Mouse (Mus musculus) liver, postnatal 0 days (tissue): Measurements from ENCODE around the gene Zfp750. TPM values are rescaled to one million over a fixed set of nuclear protein-coding genes. Genes with fewer than 3 reads are reported as not detected.
A peak's percentile ranks its signal among the peaks of the same experiment; 100 is the strongest.

Experiments used
- ATAC-seq: fragments of 200-750 bp; cut with Nextera tagmentation; 2 replicates; pipeline ENCODE4 v1.8.0; 2017; ENCODE audit warnings: mild to moderate bottlenecking, moderate library complexity
- DNase-seq: peaks from one replicate; pipeline ENCODE4 v3.0.0-alpha.2; 2016
- H3K27ac ChIP-seq: fragments of 300-500 bp; sonication (generic); 2 replicates; pipeline ENCODE4 v1.5.1; 2014; ENCODE audit warnings: antibody characterized with exemption, moderate library complexity, mild to moderate bottlenecking, low read depth
- H3K27me3 ChIP-seq: fragments of 300-500 bp; sonication (generic); 2 replicates; pipeline ENCODE4 v1.6.1; 2014; ENCODE audit warnings: low read length, control low read depth, mixed read lengths; ENCODE audit not compliant: insufficient read depth
- H3K36me3 ChIP-seq: fragments of 300-500 bp; sonication (generic); replicated peaks from 2 replicates; pipeline ENCODE4 v1.6.1; 2014; ENCODE audit warnings: mild to moderate bottlenecking, control low read depth, low read length, moderate library complexity, mixed read lengths; ENCODE audit not compliant: insufficient read depth
- H3K4me1 ChIP-seq: fragments of 300-500 bp; sonication (generic); 2 replicates; pipeline ENCODE4 v1.6.1; 2014; ENCODE audit warnings: antibody characterized with exemption, mild to moderate bottlenecking, control low read depth; ENCODE audit not compliant: insufficient read depth
- H3K4me2 ChIP-seq: fragments of 300-500 bp; sonication (generic); 2 replicates; pipeline ENCODE4 v1.6.1; 2014; ENCODE audit warnings: low read depth, mild to moderate bottlenecking, low read length, moderate library complexity, mixed read lengths
- H3K4me3 ChIP-seq: fragments of 300-500 bp; sonication (generic); 2 replicates; pipeline ENCODE4 v1.5.1; 2014; ENCODE audit warnings: low read depth, low read length
- H3K9ac ChIP-seq: fragments of 300-500 bp; sonication (generic); replicated peaks from 2 replicates; pipeline ENCODE4 v1.6.1; 2014; ENCODE audit warnings: mild to moderate bottlenecking, moderate library complexity
- H3K9me3 ChIP-seq: fragments of 300-500 bp; sonication (generic); 2 replicates; pipeline ENCODE4 v1.6.1; 2016; ENCODE audit warnings: mild to moderate bottlenecking, control low read depth, low read length, mixed read lengths
- CTCF ChIP-seq: sonication (generic); IDR thresholded peaks from 2 replicates; pipeline ENCODE4 v1.5.1; 2016; ENCODE audit warnings: antibody characterized with exemption, low read depth
- EP300 ChIP-seq: IDR thresholded peaks from 2 replicates; pipeline ENCODE4 v1.6.1; 2016; ENCODE audit warnings: antibody characterized with exemption, low read depth, mild to moderate bottlenecking
- WGBS: fragments of 180-500 bp; shearing (Covaris S2); extraction: QIAGEN DNeasy Blood & Tissue Kit; methylation state at CpG from one replicate; pipeline ENCODE4 v1.1.7; 2014; ENCODE audit not compliant: insufficient replicate concordance; 5-methylcytosine and 5-hydroxymethylcytosine counted together
- polyA plus RNA-seq: library from polyadenylated mRNA; unstranded; fragments of >200 nt; fragmentation: Nextera tagmentation; extraction: Ambion mirVana; gene quantifications from 2 replicates; pipeline ENCODE4 v1.2.1, GENCODE M21; 2015

Zfp750 gene
- polyA plus RNA-seq, 1 experiment from 2014 or later = 2.5 TPM

DNA sequence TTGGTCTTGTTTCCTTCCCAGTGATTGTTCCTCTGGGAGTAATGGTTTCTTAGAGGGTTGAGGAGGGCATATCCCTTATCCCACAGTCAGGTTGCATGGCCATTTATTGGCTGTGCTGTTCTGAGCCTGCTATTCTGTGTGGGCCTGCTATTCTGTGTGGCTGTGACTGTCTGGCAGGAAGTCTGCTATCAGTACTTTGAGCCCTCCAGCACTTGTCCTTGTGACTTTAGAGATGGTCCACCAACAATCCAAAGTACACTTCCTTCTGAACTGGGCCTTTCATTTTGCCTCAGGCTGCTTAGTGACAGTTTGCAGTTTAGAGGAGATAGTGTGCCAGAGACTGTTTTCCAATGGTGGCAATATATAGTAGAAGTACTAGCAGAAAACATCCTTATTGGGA lies 18.5 kb downstream of the Zfp750 start:
- no peaks in the 10 kb centered on the region for H3K27me3 ChIP-seq
- no peak overlapping the region for H3K27ac ChIP-seq
- no peak overlapping the region for H3K4me2 ChIP-seq
- no peak for TF ChIP-seq EP300
- H3K4me3 ChIP-seq = no peak overlapping the region
- peaks cover 5% of the 10 kb centered on the region; the same call in 1 of the 2 replicates for H3K4me1 ChIP-seq
- peaks cover 34% of the 10 kb centered on the region for H3K36me3 ChIP-seq
- no peak for DNase-seq
- no peak overlapping the region for H3K9ac ChIP-seq
- no peak for ATAC-seq
- no peaks in the 10 kb centered on the region for H3K9me3 ChIP-seq

DNA sequence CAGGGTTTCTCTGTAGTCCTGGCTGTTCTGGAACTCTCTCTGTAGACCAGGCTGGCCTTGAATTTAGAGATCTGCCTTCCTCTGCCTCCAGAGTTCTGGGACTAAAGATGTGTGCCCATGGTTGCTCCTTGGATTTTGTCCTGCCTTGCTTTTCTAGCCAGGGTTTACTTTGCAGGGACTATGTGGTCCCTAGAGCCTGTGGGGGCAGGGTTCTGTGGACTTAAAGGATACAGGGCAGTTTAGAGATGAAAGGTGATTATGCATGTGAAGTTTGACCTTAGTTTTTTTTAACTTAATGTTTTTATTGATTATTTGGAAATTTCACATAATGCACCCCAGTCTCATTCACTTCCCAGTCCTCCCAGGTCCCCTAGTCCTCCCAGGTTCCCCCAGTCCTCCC lies 28.5 kb downstream of the Zfp750 start:
- Histone ChIP-seq H3K27me3 (no peaks in the 10 kb centered on the region), H3K9me3 (no peaks in the 10 kb centered on the region), H3K4me2 (peak overlapping the region; percentile 11; the same call in 1 of the 2 replicates), H3K4me3 (no peak overlapping the region), H3K4me1 (peaks cover 7% of the 10 kb centered on the region), H3K9ac (no peak overlapping the region), H3K27ac (0 out of 2 replicates have a peak overlapping the region, but pooled peaks have one; percentile 9), H3K36me3 (peaks cover 9% of the 10 kb centered on the region; the same call in 1 of the 2 replicates)
- TF ChIP-seq CTCF (no peak), EP300 (no peak)
- 0 out of 2 replicates have a peak, but pooled peaks have one; percentile 24 for ATAC-seq
- DNase-seq = no peak

DNA sequence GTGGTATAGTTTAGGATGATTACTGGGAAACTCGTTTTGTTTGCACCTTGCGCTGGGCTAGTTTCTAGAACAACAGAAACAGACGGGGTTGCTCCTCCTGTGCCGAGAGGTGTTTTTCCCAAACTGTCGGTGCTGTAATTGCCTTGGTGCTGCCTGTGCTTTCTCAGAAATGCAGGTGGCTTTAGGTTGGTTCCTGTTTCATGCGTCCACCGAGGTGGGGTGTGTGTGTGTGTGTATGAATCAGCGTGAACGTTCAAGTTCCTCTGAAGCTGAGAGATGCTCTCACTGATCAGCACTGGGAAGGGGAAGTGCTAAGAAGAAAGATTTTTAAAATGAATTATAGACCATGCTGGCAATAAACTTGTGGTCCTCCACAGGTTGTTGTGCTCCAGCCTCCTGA lies 33.3 kb downstream of the Zfp750 start:
- H3K4me3 ChIP-seq = no peak overlapping the region
- 51% methylated on average over 9 of the region's 9 CpGs for WGBS
- ATAC-seq = no peak
- H3K36me3 ChIP-seq = no peaks in the 10 kb centered on the region
- no peaks in the 10 kb centered on the region for H3K9me3 ChIP-seq
- no peak for DNase-seq
- TF ChIP-seq CTCF (no peak), EP300 (no peak)
- H3K27me3 ChIP-seq = no peaks in the 10 kb centered on the region
- H3K27ac ChIP-seq = no peak overlapping the region
- no peak overlapping the region for H3K9ac ChIP-seq
- H3K4me2 ChIP-seq = no peak overlapping the region
- H3K4me1 ChIP-seq = peaks cover 18% of the 10 kb centered on the region

DNA sequence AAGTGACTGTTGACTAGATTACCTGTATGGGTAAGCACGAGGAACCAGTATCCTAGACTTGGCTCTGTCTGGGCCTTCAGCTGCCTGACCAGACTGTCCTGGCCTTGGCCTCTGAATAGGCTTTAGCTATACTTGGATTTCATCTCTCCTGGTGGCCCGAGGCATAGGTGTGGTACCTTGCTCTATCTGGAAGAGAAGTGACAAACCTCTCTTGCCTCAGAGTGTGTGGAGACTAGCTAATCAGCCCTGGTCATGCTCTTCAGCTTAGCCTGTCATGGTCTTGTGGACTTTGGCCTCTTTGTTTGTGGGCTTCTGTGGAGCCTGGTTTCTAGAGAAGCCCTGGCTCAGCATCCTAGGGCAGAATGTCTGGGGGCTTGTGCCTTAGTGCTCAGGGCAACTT lies 38.0 kb downstream of the Zfp750 start:
- Histone ChIP-seq H3K27ac (no peak overlapping the region; the same call in 1 of the 2 replicates), H3K4me3 (no peak overlapping the region), H3K4me2 (no peak overlapping the region), H3K36me3 (peaks cover 11% of the 10 kb centered on the region; the same call in 1 of the 2 replicates), H3K9me3 (no peaks in the 10 kb centered on the region), H3K4me1 (peaks cover 13% of the 10 kb centered on the region), H3K27me3 (no peaks in the 10 kb centered on the region), H3K9ac (no peak overlapping the region)
- whole genome bisulfite sequencing = 52% methylated on average over 2 of the region's 2 CpGs
- ATAC-seq = peak; percentile 58
- DNase-seq = no peak
- TF ChIP-seq EP300 = no peak
- no peak for TF ChIP-seq CTCF

DNA sequence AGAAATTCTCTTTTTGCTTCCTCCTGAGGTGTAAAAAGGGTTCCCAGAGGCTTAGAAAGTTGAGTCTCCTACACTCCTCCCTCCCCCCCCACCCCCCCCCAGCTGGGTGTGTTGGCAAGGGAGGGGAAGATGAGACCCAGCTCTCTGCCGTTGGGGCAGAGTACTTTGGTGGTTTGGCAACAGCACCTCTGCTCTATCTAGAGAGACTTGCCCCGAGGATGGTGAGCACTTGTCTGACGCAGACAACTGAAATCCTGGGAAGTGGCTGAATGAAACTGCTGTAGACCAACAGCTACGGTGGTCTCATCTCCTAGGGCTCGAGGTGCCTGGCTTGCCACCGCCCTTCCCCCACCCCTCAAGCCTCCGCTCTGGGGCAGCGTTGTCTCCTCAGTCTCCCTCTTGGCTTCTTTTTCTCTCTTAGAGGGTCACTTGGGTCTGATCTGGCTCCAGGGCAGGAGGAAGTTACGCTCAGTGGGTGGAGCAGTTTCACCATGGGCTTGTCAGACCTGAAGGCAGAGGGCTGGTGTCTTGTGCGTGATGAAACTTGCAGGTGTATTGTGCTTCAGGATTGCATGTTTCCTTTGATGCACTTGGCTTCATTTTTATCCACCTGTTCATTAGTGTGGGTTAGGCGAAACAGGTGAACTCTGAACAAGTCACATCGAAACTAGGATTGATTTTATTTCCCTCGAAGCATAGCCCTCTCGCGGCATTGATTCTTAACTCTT lies 39.5 kb downstream of the Zfp750 start:
- peaks cover 10% of the 10 kb centered on the region for H3K4me1 ChIP-seq
- no peaks in the 10 kb centered on the region for H3K9me3 ChIP-seq
- no peaks in the 10 kb centered on the region for H3K27me3 ChIP-seq
- H3K4me3 ChIP-seq = no peak overlapping the region
- no peak overlapping the region for H3K27ac ChIP-seq
- peaks cover 15% of the 10 kb centered on the region; the same call in 1 of the 2 replicates for H3K36me3 ChIP-seq
- ATAC-seq = no peak
- WGBS = 73% methylated on average over 15 of the region's 15 CpGs
- DNase-seq = no peak
- no peak overlapping the region for H3K4me2 ChIP-seq
- no peak overlapping the region for H3K9ac ChIP-seq
- TF ChIP-seq EP300 (no peak), CTCF (no peak)

DNA sequence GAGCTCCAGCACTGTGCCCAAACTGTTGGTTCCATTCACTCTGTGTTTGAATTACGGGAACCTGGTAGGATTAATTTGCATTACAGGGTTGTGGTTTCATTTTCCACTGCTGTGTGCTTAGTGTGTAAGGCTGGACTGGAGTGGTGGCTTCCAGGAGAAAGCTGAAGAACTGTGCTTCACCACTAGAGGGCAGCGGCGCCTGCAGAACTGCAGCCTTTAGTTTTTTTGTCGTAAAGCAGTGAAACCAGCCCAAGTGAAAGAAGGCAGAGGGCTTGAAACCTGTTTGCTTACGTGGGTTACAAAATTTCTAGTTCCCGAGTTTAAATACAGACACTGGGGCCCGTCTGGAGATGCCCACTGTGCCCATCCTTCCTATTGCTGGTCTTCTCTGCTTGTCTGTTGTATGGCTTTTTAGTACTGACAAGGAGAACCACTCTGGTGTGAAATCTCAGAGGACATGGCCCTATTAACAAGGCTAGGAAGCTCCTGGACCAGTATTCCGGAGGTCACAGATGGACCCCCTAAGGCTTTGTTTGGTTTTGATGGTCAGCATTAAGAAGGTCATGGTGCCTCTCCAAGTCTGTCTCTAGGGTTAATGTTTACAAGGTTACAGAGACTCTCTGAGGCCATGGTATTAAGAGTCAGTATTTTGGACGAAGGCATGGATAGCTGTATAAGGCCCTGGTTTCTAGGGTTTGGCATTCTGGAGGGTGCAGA lies 43.3 kb downstream of the Zfp750 start:
- peak; percentile 74 for ATAC-seq

More for the DNA sequence above, 43.3 kb downstream of the Zfp750 start:
- 21% methylated on average over 9 of the region's 9 CpGs for WGBS
- Histone ChIP-seq H3K4me3 (no peak overlapping the region), H3K9ac (no peak overlapping the region; the same call in 1 of the 2 replicates), H3K9me3 (no peaks in the 10 kb centered on the region), H3K4me1 (peaks cover 1% of the 10 kb centered on the region; the same call in 1 of the 2 replicates), H3K27ac (no peak overlapping the region), H3K4me2 (no peak overlapping the region), H3K27me3 (no peaks in the 10 kb centered on the region), H3K36me3 (peaks cover 15% of the 10 kb centered on the region; the same call in 1 of the 2 replicates)
- TF ChIP-seq EP300 (no peak), CTCF (peak; percentile 96)
- peak; percentile 87 for DNase-seq
